Mouse (Mus musculus): Measurements from ENCODE around the gene Senp6.

Gene Senp6

DNA sequence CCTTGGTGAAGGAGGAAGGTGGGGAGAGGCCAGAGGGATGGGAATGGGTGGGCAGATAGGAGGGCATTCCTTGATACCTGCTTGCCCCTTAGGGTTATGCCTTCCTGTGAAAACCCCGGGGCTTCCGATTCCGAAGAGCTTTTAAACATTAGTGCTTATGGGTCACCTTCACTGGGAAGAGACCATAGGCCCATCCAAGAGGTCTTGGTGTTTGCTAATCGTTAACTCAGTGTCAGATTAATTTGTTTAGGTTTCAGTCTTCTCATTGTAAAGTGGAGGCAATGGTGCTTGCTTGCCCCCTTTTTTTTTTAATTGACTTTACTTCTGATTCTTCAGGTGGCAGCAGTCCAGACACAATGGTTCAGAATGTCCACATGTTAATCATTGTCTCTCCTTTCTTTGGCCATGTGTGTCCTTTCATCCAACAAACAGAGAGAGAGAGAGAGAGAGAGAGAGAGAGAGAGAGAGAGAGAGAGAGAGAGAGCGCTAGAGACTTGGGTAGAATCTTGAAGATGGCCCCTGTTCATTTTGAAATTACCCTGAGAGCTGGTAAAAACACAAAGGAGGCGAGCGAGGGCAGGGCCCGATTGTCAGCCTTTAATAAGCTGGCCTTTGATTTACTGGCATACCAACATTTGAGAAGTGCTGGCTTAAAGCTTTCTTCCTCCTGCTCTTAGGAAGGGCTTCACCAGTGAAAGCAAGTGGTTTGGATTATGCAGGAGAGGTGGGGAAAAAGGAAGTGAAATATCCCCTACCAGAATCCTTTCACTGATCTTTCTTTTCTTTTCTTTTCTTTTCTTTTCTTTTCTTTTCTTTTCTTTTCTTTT lies 105.9 kb downstream of the Senp6 start:
- DNase-seq, result no peak

DNA sequence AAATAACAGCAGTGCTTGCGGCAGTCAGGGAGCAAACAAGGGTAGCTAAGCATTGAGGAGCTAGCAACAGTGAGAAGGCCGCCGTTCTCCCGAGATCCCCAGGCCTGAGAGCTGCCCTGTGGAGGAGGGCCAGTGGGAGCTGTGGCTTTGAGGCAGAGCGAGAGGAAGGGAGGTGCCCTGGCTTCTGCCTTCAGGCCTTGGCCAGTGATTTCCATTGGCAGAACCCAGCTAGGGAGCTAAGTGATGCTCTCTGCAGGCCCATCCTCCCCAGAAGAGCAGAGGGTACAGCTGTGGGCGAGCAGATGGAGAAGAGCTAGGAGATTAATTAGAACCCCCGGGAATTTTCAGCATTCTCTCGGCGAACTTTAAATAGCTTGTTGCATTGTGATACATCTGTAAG lies 106.9 kb downstream of the Senp6 start:
- DNase-seq, result peak; percentile 43

GRCm38 (mm10) chr9:80176696-80177478 lies 110.2 kb downstream of the Senp6 start:
- DNase-seq, result no peak

- no peak for DNase-seq
These were observed 112.0 kb downstream of the Senp6 start for GRCm38 (mm10) chr9:80178670-80179069.

- no peak for DNase-seq
These were observed 113.0 kb downstream of the Senp6 start for GRCm38 (mm10) chr9:80179688-80180087.

- no peak for DNase-seq
These were observed 114.1 kb downstream of the Senp6 start for GRCm38 (mm10) chr9:80180771-80181170.

DNA sequence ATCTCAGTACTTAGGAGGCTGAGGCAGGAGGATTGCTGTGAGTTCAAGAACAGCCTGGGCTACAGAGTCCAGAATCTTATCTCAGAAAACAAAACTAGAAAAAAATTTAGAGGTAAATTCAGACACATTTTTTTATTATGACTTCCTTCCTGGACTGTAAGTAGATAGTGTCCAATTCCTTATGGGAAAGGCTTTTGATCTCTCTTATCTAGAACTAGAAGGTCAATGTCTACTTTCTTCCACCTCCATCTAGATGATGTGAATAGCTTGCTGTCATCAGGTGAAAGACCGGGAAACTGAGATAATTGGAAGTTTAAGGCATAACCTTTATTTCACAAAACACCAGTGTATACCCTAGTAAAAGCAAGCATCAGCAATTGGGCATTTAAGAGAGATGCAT lies 115.0 kb downstream of the Senp6 start:
- DNase-seq, result no peak

DNA sequence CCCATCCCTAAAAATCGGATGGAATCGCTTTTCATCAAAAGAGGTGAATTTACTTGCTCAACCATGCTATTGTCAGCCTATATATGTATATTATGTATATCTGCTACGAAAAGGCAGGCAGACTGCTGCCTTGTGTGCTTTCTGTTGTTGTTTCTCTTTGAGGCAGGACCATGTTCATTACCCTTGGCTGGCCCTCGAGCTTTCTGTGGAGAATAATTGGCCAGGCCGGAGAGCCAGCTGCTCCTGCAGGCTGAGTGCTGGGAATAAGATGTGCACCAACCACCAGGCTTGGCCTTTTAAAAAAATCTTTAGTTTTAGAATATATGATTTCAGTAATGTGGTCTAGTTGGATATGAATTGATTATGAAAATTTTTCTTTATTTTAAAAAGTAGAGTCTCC lies 117.4 kb downstream of the Senp6 start:
- DNase-seq, result no peak

- no peak for DNase-seq
These were observed 119.0 kb downstream of the Senp6 start for GRCm38 (mm10) chr9:80185737-80186136.

- DNase-seq, result no peak
These were observed 120.0 kb downstream of the Senp6 start for GRCm38 (mm10) chr9:80186693-80187092.

GRCm38 (mm10) chr9:80188324-80188893 lies 121.7 kb downstream of the Senp6 start:
- DNase-seq, result no peak

DNA sequence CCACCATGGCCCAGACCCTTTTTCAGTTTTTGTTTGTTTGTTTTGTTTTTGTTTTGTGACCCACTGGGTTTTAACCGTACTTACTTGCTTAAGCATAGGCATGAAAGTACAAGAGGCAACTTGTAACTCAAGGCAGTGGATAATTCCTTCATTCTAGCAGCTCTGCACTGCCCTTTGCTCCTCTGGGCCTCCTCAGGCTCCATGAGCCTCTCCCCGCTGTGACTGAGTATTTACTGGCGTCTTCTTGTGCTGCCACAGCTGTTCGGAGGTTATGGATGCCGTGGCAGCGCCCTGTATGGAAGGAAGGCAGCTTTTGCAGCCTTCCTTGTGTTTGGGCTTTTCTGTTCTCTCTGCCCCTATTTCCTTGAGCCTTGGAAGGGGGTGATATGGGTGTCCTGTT lies 124.5 kb downstream of the Senp6 start:
- no peak for DNase-seq

- DNase-seq, result peak; percentile 28
These were observed 125.6 kb downstream of the Senp6 start for GRCm38 (mm10) chr9:80192324-80192723.

GRCm38 (mm10) chr9:80194446-80194845 lies 127.7 kb downstream of the Senp6 start:
- DNase-seq, result no peak

All from cerebellum, adult 8-10 months (tissue).